Mouse (Mus musculus): ENCODE measurements around the gene Lrrd1. TPM values are rescaled to one million over a fixed set of nuclear protein-coding genes. Genes with fewer than 3 reads are reported as not detected.
"Not testable (repeated sequence)": the region's sequence is repeated elsewhere in the genome, so short reads cannot be mapped to it uniquely, and the experiment has no call there.

Gene Lrrd1
- polyA plus RNA-seq, 1 experiment from 2014 or later: 0.16 TPM

- Histone ChIP-seq H3K27ac (no peak overlapping the region), H3K9ac (replicated peaks) (no peak overlapping the region), H3K36me3 (no peaks in the 10 kb centered on the region), H3K27me3 (no peaks in the 10 kb centered on the region), H3K4me1 (replicated peaks) (no peaks in the 10 kb centered on the region), H3K9me3 (no peaks in the 10 kb centered on the region), H3K4me2 (replicated peaks) (no peak overlapping the region), H3K4me3 (replicated peaks) (no peak overlapping the region)
- 22% methylated on average over 1 of the region's 1 CpGs for WGBS
- no peak for ATAC-seq
These were observed 27.4 kb downstream of the Lrrd1 start for GRCm38 (mm10) chr5:3872348-3872747.

DNA sequence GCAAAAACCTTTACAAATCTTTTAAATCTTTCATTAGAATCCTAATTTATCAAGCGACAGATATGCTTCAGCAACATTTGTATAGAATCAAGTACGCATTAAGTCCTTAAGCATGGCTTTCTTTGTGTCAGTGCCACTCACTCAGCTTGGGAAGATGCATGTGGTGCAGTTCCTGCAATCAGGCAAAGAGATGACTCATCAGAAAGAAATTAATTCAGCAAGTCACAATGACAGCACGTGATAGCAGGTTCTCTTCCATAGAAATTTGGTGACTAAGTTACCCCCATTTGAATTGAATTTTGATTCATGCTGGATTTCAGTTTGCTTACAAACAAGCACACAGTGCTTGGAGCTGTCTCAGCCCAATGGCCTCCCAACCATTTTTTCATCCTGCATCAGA, 28.5 kb downstream of the Lrrd1 start:
- no peak overlapping the region for H3K4me2 ChIP-seq (replicated peaks)
- WGBS: 76% methylated on average over 3 of the region's 3 CpGs
- H3K27me3 ChIP-seq: no peaks in the 10 kb centered on the region

DNA sequence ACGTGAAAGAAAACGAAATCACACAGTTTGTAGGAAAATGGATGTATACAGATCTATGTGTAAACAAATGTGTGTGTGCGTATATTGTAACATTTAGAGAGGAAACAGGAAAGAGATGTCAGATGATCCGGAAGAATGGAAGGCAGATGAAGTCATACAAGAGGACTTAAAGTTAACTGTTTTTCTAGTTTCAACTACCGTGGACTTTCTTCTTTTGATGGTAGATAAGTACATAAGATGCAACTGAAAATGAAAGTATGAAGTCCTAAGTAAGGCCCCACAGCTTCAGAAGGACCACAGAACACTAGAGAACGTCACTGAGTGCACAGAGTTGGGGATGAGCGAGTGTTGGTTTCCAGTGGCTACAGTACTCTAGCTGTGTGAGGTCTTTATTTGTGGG, 41.9 kb downstream of the Lrrd1 start:
- not testable (repeated sequence) for H3K4me2 ChIP-seq (replicated peaks); ATAC-seq; H3K27me3 ChIP-seq; H3K36me3 ChIP-seq; H3K9ac ChIP-seq (replicated peaks); H3K4me1 ChIP-seq (replicated peaks); H3K9me3 ChIP-seq; H3K27ac ChIP-seq; H3K4me3 ChIP-seq (replicated peaks)
- WGBS: 89% methylated on average over 7 of the region's 7 CpGs

More for the DNA sequence above, 28.5 kb downstream of the Lrrd1 start:
- Histone ChIP-seq H3K4me3 (replicated peaks) (no peak overlapping the region), H3K9me3 (no peaks in the 10 kb centered on the region), H3K27ac (no peak overlapping the region), H3K4me1 (replicated peaks) (no peaks in the 10 kb centered on the region), H3K9ac (replicated peaks) (no peak overlapping the region), H3K36me3 (no peaks in the 10 kb centered on the region)
- no peak for ATAC-seq

DNA sequence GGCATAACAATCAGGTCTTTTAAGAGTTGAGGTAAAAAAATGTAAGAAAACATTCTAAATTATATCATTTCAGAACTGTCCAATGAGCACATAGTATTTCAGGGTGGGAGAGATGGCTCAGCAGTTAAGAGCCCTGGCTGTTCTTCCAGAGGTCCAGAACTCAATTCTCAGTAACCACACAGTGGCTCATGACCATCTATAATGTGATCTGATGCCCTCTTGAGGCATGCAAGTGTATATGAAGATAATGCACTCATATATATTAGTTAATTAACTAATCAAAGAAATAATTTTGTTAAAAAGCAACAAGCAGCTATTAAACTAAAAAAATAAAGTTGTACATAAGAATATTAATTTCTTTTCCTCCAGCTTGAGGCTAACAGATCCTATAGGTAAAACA, 44.2 kb downstream of the Lrrd1 start:
- ATAC-seq: no peak
- Histone ChIP-seq H3K4me1 (replicated peaks) (peaks cover 10% of the 10 kb centered on the region), H3K27ac (no peak overlapping the region), H3K9ac (replicated peaks) (no peak overlapping the region), H3K27me3 (no peaks in the 10 kb centered on the region), H3K9me3 (no peaks in the 10 kb centered on the region), H3K36me3 (no peaks in the 10 kb centered on the region), H3K4me2 (replicated peaks) (no peak overlapping the region), H3K4me3 (replicated peaks) (no peak overlapping the region)

GRCm38 (mm10) chr5:3893459-3894293, 48.7 kb downstream of the Lrrd1 start, which contains the start of gene Mterf1a:
Mterf1a (minus strand) TSS chr5:3893933.
- under 1% methylated on average over 9 of the region's 47 CpGs for WGBS
- not testable (repeated sequence) for H3K4me1 ChIP-seq (replicated peaks); H3K27ac ChIP-seq; H3K36me3 ChIP-seq; H3K27me3 ChIP-seq; H3K9me3 ChIP-seq
- Histone ChIP-seq H3K9ac (replicated peaks) (peak within 1 kb of the TSS; percentile 62), H3K4me3 (replicated peaks) (peak within 1 kb of the TSS; percentile 45), H3K4me2 (replicated peaks) (peak within 1 kb of the TSS; percentile 63)
- peak; percentile 99 for ATAC-seq

DNA sequence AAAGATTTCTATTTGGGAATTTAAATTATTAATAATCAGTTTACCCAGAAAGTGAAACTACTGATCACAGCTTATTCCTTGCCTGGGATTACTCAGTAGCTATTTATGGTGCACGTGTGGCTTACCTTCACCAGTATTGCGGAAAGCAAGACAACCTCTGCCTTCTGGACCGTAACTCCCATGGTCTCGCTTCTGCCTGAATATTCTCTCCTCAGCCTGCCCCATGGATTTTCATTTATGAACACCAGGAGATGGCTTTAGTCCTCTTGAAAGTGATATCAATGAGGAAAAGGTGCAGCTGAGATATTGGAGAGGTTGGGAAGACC, 49.3 kb downstream of the Lrrd1 start:
- ATAC-seq; H3K27ac ChIP-seq; H3K4me1 ChIP-seq (replicated peaks); H3K9ac ChIP-seq (replicated peaks); H3K4me2 ChIP-seq (replicated peaks); H3K36me3 ChIP-seq; H3K9me3 ChIP-seq; H3K27me3 ChIP-seq: not testable (repeated sequence)
- H3K4me3 ChIP-seq (replicated peaks): peak overlapping the region; percentile 27
- WGBS: 96% methylated on average over 4 of the region's 4 CpGs

GRCm38 (mm10) chr5:3905471-3905870, 60.5 kb downstream of the Lrrd1 start:
- Histone ChIP-seq H3K27ac (no peak overlapping the region), H3K4me2 (replicated peaks) (no peak overlapping the region), H3K4me3 (replicated peaks) (no peak overlapping the region), H3K9me3 (no peaks in the 10 kb centered on the region), H3K9ac (replicated peaks) (no peak overlapping the region), H3K4me1 (replicated peaks) (no peaks in the 10 kb centered on the region), H3K36me3 (no peaks in the 10 kb centered on the region), H3K27me3 (no peaks in the 10 kb centered on the region)
- no peak for ATAC-seq
- WGBS: 76% methylated on average over 2 of the region's 2 CpGs

Other genes starting within 250 kb of the Lrrd1 start
- 23.7 and 28.7 TPM in 2 replicates for gene Pex1, start 249.1 kb upstream of the Lrrd1 start, polyA plus RNA-seq (2015; fragmentation: Nextera tagmentation; extraction: Ambion mirVana)
- 15.6 and 18.6 TPM in 2 replicates for gene Rbm48, start 248.6 kb upstream of the Lrrd1 start, polyA plus RNA-seq (2015; fragmentation: Nextera tagmentation; extraction: Ambion mirVana)
- not detected in 2 replicates for gene Tmbim7, start 194.0 kb upstream of the Lrrd1 start, polyA plus RNA-seq (2015; fragmentation: Nextera tagmentation; extraction: Ambion mirVana)
- gene Gatad1, start 188.0 kb upstream of the Lrrd1 start, polyA plus RNA-seq (2015; fragmentation: Nextera tagmentation; extraction: Ambion mirVana): 66.3 and 68.3 TPM in 2 replicates
- gene Ankib1, start 42.2 kb upstream of the Lrrd1 start, polyA plus RNA-seq (2015; fragmentation: Nextera tagmentation; extraction: Ambion mirVana): 17.6 and 18.2 TPM in 2 replicates
- 71.6 and 73.3 TPM in 2 replicates for gene Krit1, start 42.0 kb upstream of the Lrrd1 start, polyA plus RNA-seq (2015; fragmentation: Nextera tagmentation; extraction: Ambion mirVana)
- 9.0 and 9.9 TPM in 2 replicates for gene Mterf1a, start 48.8 kb downstream of the Lrrd1 start, polyA plus RNA-seq (2015; fragmentation: Nextera tagmentation; extraction: Ambion mirVana)
- 406 and 421 TPM in 2 replicates for gene Akap9, start 82.9 kb downstream of the Lrrd1 start, polyA plus RNA-seq (2015; fragmentation: Nextera tagmentation; extraction: Ambion mirVana)